Mouse (Mus musculus): ENCODE measurements at regions not wholly inside any gene's neighbourhood (a gene's known extent, or its start where the extent isn't known, plus 50 kb on each side); places are given as distances from the start of the nearest gene placed in this dataset.
A peak's percentile ranks its signal among the peaks of the same experiment; 100 is the strongest.

DNA sequence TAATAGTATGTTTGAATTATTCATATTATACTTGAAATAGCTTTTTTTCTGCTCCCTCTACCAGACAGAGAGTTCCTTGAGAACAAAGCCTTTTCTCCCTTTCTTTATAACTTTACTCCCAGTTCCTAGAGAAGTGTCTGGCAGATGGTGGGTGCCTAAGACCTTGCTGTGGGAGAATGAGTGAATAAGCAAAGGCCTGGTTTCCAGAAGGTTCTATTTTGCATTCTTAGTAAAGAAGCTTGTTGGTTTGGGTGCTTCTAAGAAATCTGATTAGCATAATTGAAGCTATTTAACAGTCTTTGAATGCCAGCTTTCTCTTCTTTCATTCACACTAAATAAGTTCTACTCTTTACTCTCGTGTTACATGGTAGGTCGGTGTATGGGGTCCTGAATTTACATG lies 1104.2 kb downstream of the Gsdmc2 start:
- ATAC-seq (ENCODE audit: low read depth) = no peak
- Histone ChIP-seq H3K27me3 (ENCODE audit: control insufficient read depth, insufficient read depth, low read depth, low read length) (no peaks in the 10 kb centered on the region), H3K4me1 (replicated peaks; ENCODE audit: control insufficient read depth, insufficient read depth, low read length) (no peaks in the 10 kb centered on the region; the same call in 1 of the 2 replicates), H3K36me3 (ENCODE audit: control insufficient read depth, insufficient read depth, low read length) (no peaks in the 10 kb centered on the region), H3K4me2 (ENCODE audit: low read depth, low read length) (no peak overlapping the region), H3K27ac (ENCODE audit: low read length) (no peak overlapping the region), H3K9ac (ENCODE audit: low read length) (no peak overlapping the region), H3K9me3 (ENCODE audit: control insufficient read depth, low read length) (no peaks in the 10 kb centered on the region), H3K4me3 (ENCODE audit: low read length) (no peak overlapping the region)
- WGBS = 77% methylated on average over 2 of the region's 2 CpGs

DNA sequence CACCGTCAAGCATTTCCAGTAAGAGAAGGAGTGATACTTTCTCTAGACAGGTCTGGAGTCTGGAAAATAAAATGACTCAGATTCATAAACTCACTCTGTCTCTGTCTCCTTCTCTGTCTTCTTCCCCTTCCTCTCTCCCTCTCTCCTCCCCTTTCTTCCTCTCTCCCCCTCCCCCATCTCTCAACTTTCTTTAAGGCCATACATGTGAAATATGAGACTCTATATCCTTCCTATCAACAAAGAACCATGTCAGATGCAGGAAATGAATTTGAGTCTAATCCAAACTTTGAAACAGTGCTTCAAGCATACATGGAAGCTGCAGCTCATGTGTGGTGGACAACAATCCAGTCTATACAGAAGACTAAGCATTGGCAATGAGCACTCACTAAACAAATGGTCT lies 1109.6 kb downstream of the Gsdmc2 start:
- H3K9ac ChIP-seq (ENCODE audit: low read length) = no peak overlapping the region
- no peak for ATAC-seq (ENCODE audit: low read depth)

DNA sequence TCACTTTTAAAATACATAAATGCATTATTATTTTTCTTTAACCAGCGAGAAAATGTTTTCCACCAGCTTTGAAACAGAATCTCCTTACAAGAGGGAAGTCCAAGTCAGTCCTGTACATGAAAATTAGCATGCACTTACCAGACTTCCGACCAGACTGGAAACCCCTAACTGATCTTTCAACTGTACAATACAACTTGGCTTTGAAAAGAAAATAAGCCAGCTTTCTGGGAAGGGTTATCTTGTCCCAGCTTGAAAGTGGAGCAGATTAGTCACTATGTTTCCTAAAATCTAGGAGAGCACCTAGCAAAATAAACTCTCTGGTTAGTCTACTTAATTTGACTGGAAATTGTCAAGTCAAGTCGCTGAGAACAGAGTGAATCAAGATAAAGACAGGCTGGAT lies 1110.1 kb downstream of the Gsdmc2 start:
- WGBS = 54% methylated on average over 3 of the region's 3 CpGs
- no peaks in the 10 kb centered on the region for H3K9me3 ChIP-seq (ENCODE audit: control insufficient read depth, low read length)
- no peaks in the 10 kb centered on the region for H3K36me3 ChIP-seq (ENCODE audit: control insufficient read depth, insufficient read depth, low read length)
- H3K4me1 ChIP-seq (replicated peaks; ENCODE audit: control insufficient read depth, insufficient read depth, low read length) = no peaks in the 10 kb centered on the region; the same call in none of the 2 replicates
- H3K27ac ChIP-seq (ENCODE audit: low read length) = no peak overlapping the region
- H3K27me3 ChIP-seq (ENCODE audit: control insufficient read depth, insufficient read depth, low read depth, low read length) = no peaks in the 10 kb centered on the region
- H3K4me3 ChIP-seq (ENCODE audit: low read length) = no peak overlapping the region
- no peak for ATAC-seq (ENCODE audit: low read depth)
- no peak overlapping the region for H3K4me2 ChIP-seq (ENCODE audit: low read depth, low read length)
- H3K9ac ChIP-seq (ENCODE audit: low read length) = no peak overlapping the region

More for the DNA sequence above, 1109.6 kb downstream of the Gsdmc2 start:
- no peaks in the 10 kb centered on the region for H3K9me3 ChIP-seq (ENCODE audit: control insufficient read depth, low read length)
- H3K4me2 ChIP-seq (ENCODE audit: low read depth, low read length) = no peak overlapping the region
- H3K27me3 ChIP-seq (ENCODE audit: control insufficient read depth, insufficient read depth, low read depth, low read length) = no peaks in the 10 kb centered on the region
- whole genome bisulfite sequencing = 50% methylated on average over 1 of the region's 1 CpGs
- no peaks in the 10 kb centered on the region for H3K36me3 ChIP-seq (ENCODE audit: control insufficient read depth, insufficient read depth, low read length)
- H3K4me1 ChIP-seq (replicated peaks; ENCODE audit: control insufficient read depth, insufficient read depth, low read length) = no peaks in the 10 kb centered on the region; the same call in none of the 2 replicates
- no peak overlapping the region for H3K4me3 ChIP-seq (ENCODE audit: low read length)
- no peak overlapping the region for H3K27ac ChIP-seq (ENCODE audit: low read length)

DNA sequence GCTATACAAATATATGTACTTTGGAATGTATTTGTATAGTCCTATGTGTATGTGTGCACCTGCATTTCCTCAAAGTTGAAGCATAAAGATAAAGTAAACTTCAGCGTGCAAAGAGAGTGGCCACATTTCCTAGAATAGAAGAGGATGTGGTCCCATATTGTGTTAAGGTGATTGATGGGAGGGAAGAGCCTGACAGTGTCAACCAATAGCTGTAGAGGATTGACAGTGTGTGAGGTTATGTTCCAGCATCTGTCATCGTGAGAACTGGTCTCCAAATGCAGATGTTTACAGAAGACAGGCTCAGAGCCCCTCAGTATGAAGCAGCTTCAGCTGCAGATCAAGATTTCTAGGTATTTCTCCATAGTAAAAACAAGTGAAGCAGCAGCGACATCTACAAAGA lies 1114.5 kb downstream of the Gsdmc2 start:
- no peaks in the 10 kb centered on the region; the same call in none of the 2 replicates for H3K4me1 ChIP-seq (replicated peaks; ENCODE audit: control insufficient read depth, insufficient read depth, low read length)
- H3K27ac ChIP-seq (ENCODE audit: low read length) = no peak overlapping the region
- no peaks in the 10 kb centered on the region for H3K36me3 ChIP-seq (ENCODE audit: control insufficient read depth, insufficient read depth, low read length)
- H3K9me3 ChIP-seq (ENCODE audit: control insufficient read depth, low read length) = no peaks in the 10 kb centered on the region
- 35% methylated on average over 3 of the region's 3 CpGs for WGBS
- no peak overlapping the region for H3K9ac ChIP-seq (ENCODE audit: low read length)
- H3K4me3 ChIP-seq (ENCODE audit: low read length) = no peak overlapping the region
- ATAC-seq (ENCODE audit: low read depth) = no peak
- H3K4me2 ChIP-seq (ENCODE audit: low read depth, low read length) = no peak overlapping the region
- no peaks in the 10 kb centered on the region for H3K27me3 ChIP-seq (ENCODE audit: control insufficient read depth, insufficient read depth, low read depth, low read length)

DNA sequence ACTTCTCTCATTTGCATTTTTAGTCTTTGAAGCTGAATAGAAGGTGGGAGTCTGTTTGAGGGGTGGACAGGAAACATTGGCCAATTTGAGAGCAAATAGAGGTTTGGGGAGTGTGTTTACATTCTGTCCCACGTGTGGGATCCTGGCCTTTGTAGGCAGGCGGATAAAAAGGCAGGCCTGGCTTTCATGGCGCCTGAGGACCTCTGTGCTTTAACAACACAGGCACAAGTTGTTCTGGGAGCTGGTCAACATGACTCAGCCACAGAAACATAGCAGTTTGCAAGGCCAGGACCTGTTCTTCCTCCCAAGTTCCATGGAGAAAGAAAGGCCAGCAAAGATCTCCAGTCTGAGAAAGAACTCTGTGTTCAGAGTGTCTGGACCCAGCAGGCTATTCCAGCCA lies 1130.7 kb downstream of the Gsdmc2 start:
- no peak overlapping the region for H3K9ac ChIP-seq (ENCODE audit: low read length)
- 0 out of 2 replicates have a peak, but pooled peaks cover 6% of the 10 kb centered on the region for H3K4me1 ChIP-seq (replicated peaks; ENCODE audit: control insufficient read depth, insufficient read depth, low read length)
- no peak overlapping the region for H3K4me2 ChIP-seq (ENCODE audit: low read depth, low read length)
- H3K36me3 ChIP-seq (ENCODE audit: control insufficient read depth, insufficient read depth, low read length) = no peaks in the 10 kb centered on the region
- no peak overlapping the region for H3K4me3 ChIP-seq (ENCODE audit: low read length)
- WGBS = 18% methylated on average over 3 of the region's 3 CpGs
- no peaks in the 10 kb centered on the region for H3K27me3 ChIP-seq (ENCODE audit: control insufficient read depth, insufficient read depth, low read depth, low read length)
- ATAC-seq (ENCODE audit: low read depth) = no peak
- 0 out of 2 replicates have a peak overlapping the region, but pooled peaks have one; percentile 5 for H3K27ac ChIP-seq (ENCODE audit: low read length)
- H3K9me3 ChIP-seq (ENCODE audit: control insufficient read depth, low read length) = no peaks in the 10 kb centered on the region

DNA sequence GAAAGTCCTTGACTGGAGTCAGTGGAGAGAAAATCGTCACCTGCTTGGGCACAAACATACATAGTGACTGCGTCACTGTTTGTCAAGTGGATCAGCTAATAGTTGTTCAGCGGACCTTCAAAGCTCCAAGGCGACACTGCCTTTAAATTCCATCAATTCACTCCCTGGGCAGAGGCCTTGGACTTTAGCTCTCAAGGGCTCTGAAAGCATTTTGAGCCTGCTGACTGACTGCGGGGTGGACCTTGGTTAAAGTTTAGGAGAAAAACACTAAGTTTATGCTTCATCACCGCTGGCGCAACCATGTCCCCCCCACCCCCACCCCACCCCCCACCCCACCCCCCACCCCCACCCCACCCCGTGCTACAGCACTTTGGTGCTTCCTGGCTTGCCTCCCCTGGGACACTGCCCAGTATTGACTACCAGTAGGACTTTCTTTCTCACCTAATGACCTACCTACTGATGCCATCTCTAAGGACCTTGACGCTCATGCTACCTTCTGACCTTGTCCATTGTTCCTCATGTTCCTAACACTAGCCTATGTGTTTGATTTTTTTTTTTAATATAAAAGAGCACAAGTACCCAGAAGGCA lies 1132.3 kb downstream of the Gsdmc2 start:
- no peak overlapping the region for H3K4me3 ChIP-seq (ENCODE audit: low read length)
- peak; percentile 81 for ATAC-seq (ENCODE audit: low read depth)
- WGBS = 51% methylated on average over 9 of the region's 9 CpGs
- H3K4me1 ChIP-seq (replicated peaks; ENCODE audit: control insufficient read depth, insufficient read depth, low read length) = 0 out of 2 replicates have a peak, but pooled peaks cover 6% of the 10 kb centered on the region
- H3K27ac ChIP-seq (ENCODE audit: low read length) = peak overlapping the region; percentile 7; the same call in 1 of the 2 replicates
- H3K9me3 ChIP-seq (ENCODE audit: control insufficient read depth, low read length) = no peaks in the 10 kb centered on the region
- no peaks in the 10 kb centered on the region for H3K27me3 ChIP-seq (ENCODE audit: control insufficient read depth, insufficient read depth, low read depth, low read length)
- no peaks in the 10 kb centered on the region for H3K36me3 ChIP-seq (ENCODE audit: control insufficient read depth, insufficient read depth, low read length)
- no peak overlapping the region for H3K9ac ChIP-seq (ENCODE audit: low read length)
- H3K4me2 ChIP-seq (ENCODE audit: low read depth, low read length) = no peak overlapping the region

DNA sequence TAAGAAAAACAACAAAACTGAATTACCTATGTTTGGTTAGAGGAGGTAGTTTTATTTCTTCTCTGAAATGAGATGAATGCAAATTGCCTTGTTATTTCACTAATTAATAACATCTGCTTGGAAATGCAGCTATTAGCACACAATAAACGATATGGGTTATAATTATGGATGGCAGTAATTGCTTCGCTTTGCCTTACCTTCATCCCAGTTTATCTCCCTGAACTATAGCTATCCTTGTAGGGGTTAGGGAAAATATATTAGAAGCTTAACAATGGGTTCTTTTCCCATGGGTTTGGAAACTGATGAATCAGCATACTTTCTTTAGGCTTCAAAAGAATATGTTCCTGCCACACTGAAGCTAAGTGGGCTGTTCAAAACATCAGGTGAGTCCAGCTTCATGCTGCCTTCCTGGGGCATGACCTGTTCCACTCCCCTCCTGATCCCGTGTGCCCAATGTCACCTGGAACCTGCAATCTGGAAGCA lies 1132.9 kb downstream of the Gsdmc2 start:
- Histone ChIP-seq H3K4me3 (ENCODE audit: low read length) (no peak overlapping the region), H3K4me1 (replicated peaks; ENCODE audit: control insufficient read depth, insufficient read depth, low read length) (0 out of 2 replicates have a peak, but pooled peaks cover 6% of the 10 kb centered on the region), H3K9ac (ENCODE audit: low read length) (no peak overlapping the region), H3K27ac (ENCODE audit: low read length) (peak overlapping the region; percentile 7; the same call in 1 of the 2 replicates), H3K4me2 (ENCODE audit: low read depth, low read length) (no peak overlapping the region), H3K36me3 (ENCODE audit: control insufficient read depth, insufficient read depth, low read length) (no peaks in the 10 kb centered on the region), H3K9me3 (ENCODE audit: control insufficient read depth, low read length) (no peaks in the 10 kb centered on the region), H3K27me3 (ENCODE audit: control insufficient read depth, insufficient read depth, low read depth, low read length) (no peaks in the 10 kb centered on the region)
- 71% methylated on average over 3 of the region's 3 CpGs for WGBS
- ATAC-seq (ENCODE audit: low read depth) = no peak

DNA sequence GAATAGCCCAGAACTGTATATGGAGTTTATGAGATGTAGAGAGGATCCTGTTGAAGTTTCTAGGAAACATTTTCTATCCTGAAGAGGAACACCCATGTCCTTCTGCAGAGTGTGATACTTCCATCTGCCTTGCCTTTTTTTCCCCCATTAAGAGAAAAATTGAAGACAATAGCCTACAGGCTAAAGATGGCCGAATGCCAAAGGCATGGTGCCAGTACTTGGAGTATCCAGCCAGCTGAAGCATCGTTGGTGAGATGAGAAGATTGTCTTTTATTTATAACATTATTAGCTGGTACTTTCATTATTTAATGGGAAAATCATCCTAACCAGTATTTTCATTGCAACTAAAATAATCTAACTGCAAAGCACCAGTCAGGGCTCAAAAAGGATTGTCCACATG lies 1135.4 kb downstream of the Gsdmc2 start:
- ATAC-seq (ENCODE audit: low read depth) = no peak

DNA sequence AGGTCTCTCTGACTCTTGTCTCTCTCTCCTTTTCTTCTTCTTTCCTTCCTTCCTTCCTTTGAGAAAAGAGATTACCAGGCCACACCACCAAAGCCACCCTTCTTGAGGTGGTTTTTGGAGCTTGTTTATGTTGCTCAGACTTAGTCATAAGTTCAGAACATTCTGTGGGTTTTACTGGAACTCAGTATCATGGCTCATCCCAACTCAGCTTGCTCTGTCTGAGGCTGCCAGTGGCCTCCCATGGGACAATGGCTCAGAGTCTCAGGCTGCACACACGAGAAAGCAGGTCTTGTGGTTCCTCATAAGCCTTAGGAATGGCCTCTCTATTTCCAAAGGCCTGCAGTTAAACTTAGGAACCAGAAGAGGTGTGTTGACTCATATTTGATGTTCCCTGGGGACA lies 1146.4 kb downstream of the Gsdmc2 start:
- no peaks in the 10 kb centered on the region for H3K27me3 ChIP-seq (ENCODE audit: control insufficient read depth, insufficient read depth, low read depth, low read length)
- H3K4me1 ChIP-seq (replicated peaks; ENCODE audit: control insufficient read depth, insufficient read depth, low read length) = no peaks in the 10 kb centered on the region
- H3K27ac ChIP-seq (ENCODE audit: low read length) = no peak overlapping the region
- 65% methylated on average over 1 of the region's 1 CpGs for WGBS
- H3K36me3 ChIP-seq (ENCODE audit: control insufficient read depth, insufficient read depth, low read length) = no peaks in the 10 kb centered on the region
- no peak for ATAC-seq (ENCODE audit: low read depth)
- no peaks in the 10 kb centered on the region for H3K9me3 ChIP-seq (ENCODE audit: control insufficient read depth, low read length)
- H3K4me3 ChIP-seq (ENCODE audit: low read length) = no peak overlapping the region
- H3K4me2 ChIP-seq (ENCODE audit: low read depth, low read length) = no peak overlapping the region
- H3K9ac ChIP-seq (ENCODE audit: low read length) = no peak overlapping the region

More for the DNA sequence above, 1135.4 kb downstream of the Gsdmc2 start:
- H3K4me1 ChIP-seq (replicated peaks; ENCODE audit: control insufficient read depth, insufficient read depth, low read length) = 0 out of 2 replicates have a peak, but pooled peaks cover 6% of the 10 kb centered on the region
- WGBS = 35% methylated on average over 2 of the region's 2 CpGs
- H3K36me3 ChIP-seq (ENCODE audit: control insufficient read depth, insufficient read depth, low read length) = no peaks in the 10 kb centered on the region
- no peak overlapping the region for H3K9ac ChIP-seq (ENCODE audit: low read length)
- no peaks in the 10 kb centered on the region for H3K9me3 ChIP-seq (ENCODE audit: control insufficient read depth, low read length)
- H3K27me3 ChIP-seq (ENCODE audit: control insufficient read depth, insufficient read depth, low read depth, low read length) = no peaks in the 10 kb centered on the region
- H3K4me2 ChIP-seq (ENCODE audit: low read depth, low read length) = no peak overlapping the region
- no peak overlapping the region for H3K4me3 ChIP-seq (ENCODE audit: low read length)
- H3K27ac ChIP-seq (ENCODE audit: low read length) = no peak overlapping the region

Measured in lung, embryonic 16.5 days (tissue).